Mouse (Mus musculus): ENCODE results near the gene Henmt1. TPM values are rescaled to one million over a fixed set of nuclear protein-coding genes. Genes with fewer than 3 reads are reported as not detected.

Henmt1 gene
- polyA plus RNA-seq, 1 experiment from 2014 or later = 0.20 TPM

DNA sequence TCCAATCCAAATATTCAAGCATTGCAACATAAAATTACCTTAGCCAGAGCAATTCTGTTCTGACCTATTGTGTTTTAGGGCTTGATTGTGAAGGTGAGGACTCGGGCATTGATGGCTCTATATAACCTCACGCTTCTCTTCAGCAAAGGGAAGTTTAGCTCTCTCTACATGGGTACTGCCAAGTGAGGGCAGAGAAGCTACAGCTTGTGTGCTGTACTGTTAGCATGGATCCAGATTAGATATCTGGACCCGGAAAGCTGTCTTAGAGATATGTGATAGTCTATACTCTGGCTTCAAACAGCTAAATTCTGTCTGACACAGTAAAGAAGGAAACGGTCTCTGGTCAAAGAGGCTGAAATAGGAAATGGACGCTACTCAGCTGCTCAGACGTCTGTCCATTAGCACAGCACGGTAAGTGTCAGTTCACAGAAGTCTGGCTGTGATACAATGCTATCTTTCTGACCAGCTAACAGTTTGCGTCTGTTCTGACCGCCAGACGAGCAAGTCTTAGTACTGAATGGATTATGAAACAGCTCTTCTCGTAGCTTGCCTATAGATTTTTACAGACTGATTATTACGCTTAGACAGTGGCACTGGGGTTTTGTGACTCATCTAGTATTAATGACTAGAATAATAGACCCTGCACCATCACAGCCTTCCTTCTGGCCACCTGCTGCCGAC is 34.4 kb downstream of the Henmt1 start:
- no peak overlapping the region for H3K9ac ChIP-seq
- H3K4me2 ChIP-seq = no peak overlapping the region
- no peak for ATAC-seq (ENCODE audit: insufficient number of reproducible peaks, low FRiP score)
- no peaks in the 10 kb centered on the region for H3K27me3 ChIP-seq (replicated peaks)
- no peak overlapping the region for H3K4me3 ChIP-seq
- peaks cover 37% of the 10 kb centered on the region for H3K36me3 ChIP-seq
- no peaks in the 10 kb centered on the region; the same call in 1 of the 2 replicates for H3K4me1 ChIP-seq (replicated peaks)
- WGBS = 61% methylated on average over 13 of the region's 13 CpGs
- H3K27ac ChIP-seq (ENCODE audit: poor library complexity, severe bottlenecking) = no peak overlapping the region
- no peaks in the 10 kb centered on the region for H3K9me3 ChIP-seq (replicated peaks)

DNA sequence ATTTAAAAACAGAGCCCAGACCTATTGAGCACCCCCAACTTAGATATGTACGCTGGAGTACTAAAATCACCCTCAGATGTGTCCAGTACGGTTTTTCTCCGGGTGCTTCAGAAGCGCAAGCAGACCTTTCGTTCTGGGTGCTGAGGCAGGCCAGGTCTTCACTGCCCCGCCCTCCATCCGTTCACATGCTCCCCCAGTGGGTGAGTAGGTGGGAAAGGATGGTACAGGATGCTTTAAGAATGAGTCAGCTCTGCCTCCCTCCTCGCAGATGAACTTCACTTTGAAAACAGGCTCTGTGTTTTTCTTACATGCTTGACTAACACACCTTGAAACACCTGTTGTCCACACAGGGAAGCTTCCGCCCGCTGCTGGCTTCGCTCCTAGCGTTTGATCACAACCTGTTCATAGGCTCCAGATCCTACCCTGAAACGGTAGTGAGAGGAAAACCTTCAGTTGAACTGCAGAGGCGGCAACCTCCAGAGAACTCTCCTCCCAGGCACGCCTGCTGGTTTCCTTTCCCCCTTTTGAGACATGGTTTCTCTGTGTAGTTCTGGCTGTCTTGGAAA is 35.3 kb downstream of the Henmt1 start:
- no peak overlapping the region for H3K4me3 ChIP-seq
- WGBS = 82% methylated on average over 15 of the region's 15 CpGs
- no peak overlapping the region for H3K9ac ChIP-seq
- no peaks in the 10 kb centered on the region for H3K27me3 ChIP-seq (replicated peaks)
- no peak overlapping the region for H3K27ac ChIP-seq (ENCODE audit: poor library complexity, severe bottlenecking)
- H3K9me3 ChIP-seq (replicated peaks) = no peaks in the 10 kb centered on the region
- no peak for ATAC-seq (ENCODE audit: insufficient number of reproducible peaks, low FRiP score)
- H3K4me2 ChIP-seq = no peak overlapping the region
- no peaks in the 10 kb centered on the region; the same call in 1 of the 2 replicates for H3K4me1 ChIP-seq (replicated peaks)
- peaks cover 45% of the 10 kb centered on the region for H3K36me3 ChIP-seq

DNA sequence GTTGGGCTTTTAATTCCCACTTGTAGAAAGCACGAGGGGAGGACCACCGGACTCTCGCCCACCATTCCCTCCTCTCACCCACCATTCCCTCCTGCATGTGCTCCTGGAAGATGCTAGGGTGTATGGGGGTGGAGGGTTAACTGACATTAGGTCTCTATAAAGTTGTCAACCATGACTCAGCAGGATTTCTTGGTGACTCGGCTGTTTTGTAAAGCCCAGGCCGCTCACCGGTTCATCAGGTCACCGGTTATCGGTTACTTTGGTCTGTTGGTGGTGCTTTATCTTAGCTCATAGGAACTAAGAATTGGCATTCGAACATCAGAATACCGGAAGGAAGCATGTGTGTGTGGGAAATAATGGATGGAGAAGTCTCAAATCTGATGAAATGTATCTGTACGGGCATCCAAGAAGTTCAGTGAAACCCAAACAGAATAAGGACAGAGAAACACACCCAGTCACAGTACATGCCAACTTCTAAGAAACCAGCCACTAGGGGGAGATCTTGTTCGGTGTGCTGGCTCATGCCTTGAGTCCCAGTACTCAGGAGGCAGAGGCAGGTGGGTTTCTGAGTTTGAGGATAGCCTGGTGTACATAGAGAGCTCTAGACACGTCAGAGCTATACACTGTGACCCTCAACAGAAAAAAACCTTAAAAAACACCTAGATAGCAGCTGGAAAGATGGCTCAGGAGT is 37.8 kb downstream of the Henmt1 start:
- H3K9me3 ChIP-seq (replicated peaks) = no peaks in the 10 kb centered on the region
- H3K27me3 ChIP-seq (replicated peaks) = no peaks in the 10 kb centered on the region
- H3K36me3 ChIP-seq = peaks cover 48% of the 10 kb centered on the region
- 92% methylated on average over 13 of the region's 13 CpGs for WGBS
- no peak overlapping the region for H3K4me2 ChIP-seq
- H3K4me1 ChIP-seq (replicated peaks) = no peaks in the 10 kb centered on the region; the same call in 1 of the 2 replicates
- no peak for ATAC-seq (ENCODE audit: insufficient number of reproducible peaks, low FRiP score)
- H3K9ac ChIP-seq = no peak overlapping the region
- H3K4me3 ChIP-seq = no peak overlapping the region
- H3K27ac ChIP-seq (ENCODE audit: poor library complexity, severe bottlenecking) = no peak overlapping the region

DNA sequence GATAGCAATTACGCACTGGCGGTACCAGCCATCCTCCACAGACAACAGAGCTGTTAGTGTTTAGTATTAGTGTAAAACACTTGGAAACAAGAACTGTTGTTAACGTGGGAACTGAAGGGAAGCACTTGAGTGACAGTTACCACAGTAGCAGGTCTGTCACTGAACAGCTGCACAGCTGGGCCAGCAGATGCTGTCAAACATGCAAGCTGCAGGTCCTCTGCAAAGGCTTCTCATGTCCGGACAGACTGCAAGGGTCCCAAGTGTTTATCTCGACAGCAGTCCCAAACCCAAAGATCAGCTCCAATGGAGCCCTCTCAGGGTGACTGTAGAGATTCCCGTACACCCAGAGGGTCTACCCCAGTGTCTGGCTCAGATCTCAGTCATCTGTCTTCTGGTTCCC is 42.3 kb downstream of the Henmt1 start:
- 65% methylated on average over 6 of the region's 6 CpGs for WGBS
- Histone ChIP-seq H3K4me3 (no peak overlapping the region), H3K4me1 (replicated peaks) (no peaks in the 10 kb centered on the region), H3K9ac (no peak overlapping the region), H3K27ac (ENCODE audit: poor library complexity, severe bottlenecking) (no peak overlapping the region), H3K9me3 (replicated peaks) (no peaks in the 10 kb centered on the region), H3K4me2 (no peak overlapping the region), H3K27me3 (replicated peaks) (no peaks in the 10 kb centered on the region), H3K36me3 (peaks cover 45% of the 10 kb centered on the region)
- no peak for ATAC-seq (ENCODE audit: insufficient number of reproducible peaks, low FRiP score)

DNA sequence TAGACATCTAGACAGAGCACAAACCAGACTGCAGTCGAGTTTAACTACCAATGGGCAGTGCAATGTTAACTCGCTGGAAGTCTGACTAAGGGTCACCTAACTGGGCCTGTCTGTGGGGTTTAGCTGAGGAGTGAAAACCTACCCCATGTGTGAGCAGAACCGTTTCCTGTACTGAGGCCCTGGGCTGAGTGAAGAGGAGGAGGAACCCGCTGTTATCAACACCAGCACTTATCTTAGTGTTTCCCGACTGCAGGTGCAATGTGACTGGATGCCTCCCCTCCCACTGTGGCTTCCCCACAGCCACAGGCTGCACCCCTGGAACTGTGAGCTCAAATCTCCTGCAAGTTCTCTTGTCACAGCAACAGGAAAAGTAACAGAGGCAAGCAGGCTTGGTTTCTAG is 44.3 kb downstream of the Henmt1 start:
- no peaks in the 10 kb centered on the region for H3K27me3 ChIP-seq (replicated peaks)
- no peak overlapping the region for H3K9ac ChIP-seq
- no peaks in the 10 kb centered on the region for H3K9me3 ChIP-seq (replicated peaks)
- 35% methylated on average over 5 of the region's 5 CpGs for WGBS
- H3K4me1 ChIP-seq (replicated peaks) = no peaks in the 10 kb centered on the region
- H3K27ac ChIP-seq (ENCODE audit: poor library complexity, severe bottlenecking) = no peak overlapping the region
- no peak for ATAC-seq (ENCODE audit: insufficient number of reproducible peaks, low FRiP score)
- peaks cover 30% of the 10 kb centered on the region for H3K36me3 ChIP-seq
- no peak overlapping the region for H3K4me2 ChIP-seq
- no peak overlapping the region for H3K4me3 ChIP-seq

DNA sequence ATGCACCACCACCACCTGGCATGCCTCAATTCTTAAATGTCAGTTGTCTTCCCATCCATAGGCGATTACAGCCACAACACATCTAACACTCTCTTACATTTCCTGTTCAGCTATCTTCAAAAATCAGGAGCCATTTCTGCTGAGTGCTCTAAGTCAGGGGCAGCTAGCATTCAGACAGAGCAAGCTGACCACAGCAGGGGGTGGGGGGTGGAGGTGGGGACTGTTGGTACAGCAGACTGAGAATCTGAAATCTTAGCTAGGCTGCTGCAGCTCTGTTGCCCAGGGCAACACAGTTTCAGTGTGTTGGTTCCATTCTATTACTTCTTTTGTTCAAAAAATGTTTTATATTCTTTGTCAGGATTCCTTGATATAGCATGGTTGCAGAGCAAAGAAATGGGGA is 46.9 kb downstream of the Henmt1 start:
- H3K27ac ChIP-seq (ENCODE audit: poor library complexity, severe bottlenecking) = no peak overlapping the region
- H3K9me3 ChIP-seq (replicated peaks) = no peaks in the 10 kb centered on the region
- H3K4me1 ChIP-seq (replicated peaks) = no peaks in the 10 kb centered on the region
- no peaks in the 10 kb centered on the region for H3K27me3 ChIP-seq (replicated peaks)
- H3K36me3 ChIP-seq = peaks cover 26% of the 10 kb centered on the region
- H3K4me3 ChIP-seq = no peak overlapping the region
- no peak overlapping the region for H3K4me2 ChIP-seq
- H3K9ac ChIP-seq = no peak overlapping the region
- ATAC-seq (ENCODE audit: insufficient number of reproducible peaks, low FRiP score) = no peak
- 56% methylated on average over 1 of the region's 1 CpGs for WGBS

DNA sequence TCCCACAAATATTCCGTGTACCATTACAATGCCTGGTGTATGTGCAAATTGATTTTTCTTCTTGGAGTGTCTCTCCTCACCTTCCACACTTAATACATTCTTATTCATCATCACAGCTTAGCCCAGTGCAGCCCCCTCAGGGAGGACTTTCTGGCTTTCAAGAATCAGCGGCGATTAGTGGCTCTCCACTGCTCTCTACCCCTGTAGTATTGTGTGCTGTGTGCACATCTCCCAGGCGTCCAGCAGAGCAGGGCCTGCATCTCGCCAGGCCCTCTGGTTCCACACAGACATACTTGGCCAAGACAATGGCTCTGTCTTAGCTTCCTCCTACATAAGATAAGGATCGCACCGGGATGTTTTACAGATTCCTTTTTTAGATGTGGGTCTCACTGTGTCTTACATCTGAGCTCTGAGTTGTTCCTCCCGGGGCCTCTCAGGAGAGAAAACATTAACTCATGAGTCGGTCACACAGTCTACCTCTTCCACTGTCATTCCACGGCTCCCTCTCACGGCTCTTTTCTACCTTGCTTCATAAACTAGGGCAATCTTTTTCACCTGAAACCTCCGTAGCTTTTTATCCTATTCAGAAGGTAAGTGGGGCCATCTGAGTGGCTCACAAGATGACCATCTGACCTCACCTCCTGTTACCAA is 47.5 kb downstream of the Henmt1 start:
- no peak for ATAC-seq (ENCODE audit: insufficient number of reproducible peaks, low FRiP score)
- Histone ChIP-seq H3K9ac (no peak overlapping the region), H3K27me3 (replicated peaks) (no peaks in the 10 kb centered on the region), H3K4me3 (no peak overlapping the region), H3K4me2 (no peak overlapping the region), H3K4me1 (replicated peaks) (no peaks in the 10 kb centered on the region), H3K27ac (ENCODE audit: poor library complexity, severe bottlenecking) (no peak overlapping the region), H3K36me3 (peaks cover 32% of the 10 kb centered on the region), H3K9me3 (replicated peaks) (no peaks in the 10 kb centered on the region)
- WGBS = 74% methylated on average over 12 of the region's 12 CpGs

DNA sequence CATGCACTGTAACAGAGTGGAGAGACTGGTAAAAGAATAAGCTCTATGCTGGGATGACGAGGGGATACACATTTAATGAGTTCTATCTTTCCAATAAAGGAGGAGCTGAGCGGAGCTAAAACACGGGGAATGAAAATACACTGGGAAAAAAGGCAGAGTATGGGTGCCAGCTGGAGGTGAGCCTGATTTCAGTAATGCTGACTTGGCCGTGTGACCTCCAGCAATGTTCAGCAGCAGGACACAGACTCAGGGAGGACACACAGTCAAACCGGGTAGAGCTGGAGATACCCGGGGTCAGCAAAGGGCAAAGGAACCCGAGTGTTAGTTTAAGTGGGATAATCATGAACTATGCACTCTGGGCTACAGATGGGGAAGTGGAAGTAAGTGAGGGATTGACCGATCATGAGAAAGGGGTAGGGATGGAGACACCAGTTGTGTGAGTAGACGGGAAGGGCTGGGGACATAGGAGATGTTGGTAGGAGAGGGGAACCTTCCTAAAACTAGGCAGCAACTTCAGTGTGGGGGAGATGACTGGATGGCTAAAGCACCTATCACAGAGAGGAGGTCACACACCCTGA is 50.4 kb downstream of the Henmt1 start:
- Histone ChIP-seq H3K4me1 (replicated peaks) (no peaks in the 10 kb centered on the region), H3K9me3 (replicated peaks) (no peaks in the 10 kb centered on the region), H3K4me2 (no peak overlapping the region), H3K36me3 (peaks cover 38% of the 10 kb centered on the region), H3K27me3 (replicated peaks) (no peaks in the 10 kb centered on the region), H3K27ac (ENCODE audit: poor library complexity, severe bottlenecking) (no peak overlapping the region), H3K9ac (no peak overlapping the region), H3K4me3 (no peak overlapping the region)
- ATAC-seq (ENCODE audit: insufficient number of reproducible peaks, low FRiP score) = no peak
- 77% methylated on average over 9 of the region's 9 CpGs for WGBS

DNA sequence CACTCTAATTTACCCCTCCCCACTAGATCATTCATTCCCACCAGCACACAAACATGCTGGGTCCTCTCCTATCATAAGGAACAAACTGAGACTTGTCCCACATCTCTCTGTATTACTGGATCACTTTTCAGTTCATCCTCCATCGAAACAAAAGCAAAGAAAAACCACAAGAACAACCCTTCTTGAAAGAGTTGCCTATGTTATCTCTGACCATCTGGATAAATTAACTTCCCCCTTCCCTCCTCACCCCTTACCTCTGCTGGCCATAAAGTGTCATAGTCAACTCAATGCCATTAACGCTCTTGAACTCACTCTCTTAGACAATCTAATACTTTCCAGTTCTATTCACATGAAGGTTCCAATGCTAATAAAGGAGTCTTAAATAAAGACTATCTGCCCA is 54.8 kb downstream of the Henmt1 start:
- WGBS = 85% methylated on average over 2 of the region's 2 CpGs
- H3K27ac ChIP-seq (ENCODE audit: poor library complexity, severe bottlenecking) = no peak overlapping the region
- H3K9ac ChIP-seq = no peak overlapping the region
- H3K36me3 ChIP-seq = peaks cover 27% of the 10 kb centered on the region
- H3K4me3 ChIP-seq = no peak overlapping the region
- no peaks in the 10 kb centered on the region for H3K9me3 ChIP-seq (replicated peaks)
- no peaks in the 10 kb centered on the region for H3K27me3 ChIP-seq (replicated peaks)
- ATAC-seq (ENCODE audit: insufficient number of reproducible peaks, low FRiP score) = no peak
- no peak overlapping the region for H3K4me2 ChIP-seq
- peaks cover 4% of the 10 kb centered on the region; the same call in 1 of the 2 replicates for H3K4me1 ChIP-seq (replicated peaks)

DNA sequence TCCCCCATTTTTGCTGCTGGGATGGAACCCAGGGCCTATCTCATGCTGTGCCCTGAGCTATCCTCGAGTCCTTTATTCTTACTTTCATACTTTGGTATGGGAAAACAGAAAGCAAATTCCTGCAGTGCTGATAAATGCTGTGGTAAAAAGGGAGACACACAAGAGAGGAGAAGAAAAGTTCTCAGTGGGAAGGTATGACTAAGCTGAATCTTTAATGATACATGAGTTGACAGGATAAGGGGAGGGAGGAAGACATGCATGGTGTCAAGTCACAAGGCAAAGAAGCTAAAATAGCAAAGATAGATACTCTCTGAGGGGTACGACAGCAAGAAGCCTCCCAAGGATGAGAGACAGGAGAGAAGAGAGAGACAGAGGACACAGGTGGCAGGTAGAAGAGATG is 55.7 kb downstream of the Henmt1 start:
- peaks cover 27% of the 10 kb centered on the region for H3K36me3 ChIP-seq
- no peak for ATAC-seq (ENCODE audit: insufficient number of reproducible peaks, low FRiP score)
- H3K4me1 ChIP-seq (replicated peaks) = peaks cover 4% of the 10 kb centered on the region; the same call in 1 of the 2 replicates
- no peaks in the 10 kb centered on the region for H3K9me3 ChIP-seq (replicated peaks)
- H3K4me3 ChIP-seq = no peak overlapping the region
- WGBS = 66% methylated on average over 2 of the region's 2 CpGs
- H3K27ac ChIP-seq (ENCODE audit: poor library complexity, severe bottlenecking) = no peak overlapping the region
- H3K4me2 ChIP-seq = no peak overlapping the region
- no peak overlapping the region for H3K9ac ChIP-seq
- H3K27me3 ChIP-seq (replicated peaks) = no peaks in the 10 kb centered on the region

DNA sequence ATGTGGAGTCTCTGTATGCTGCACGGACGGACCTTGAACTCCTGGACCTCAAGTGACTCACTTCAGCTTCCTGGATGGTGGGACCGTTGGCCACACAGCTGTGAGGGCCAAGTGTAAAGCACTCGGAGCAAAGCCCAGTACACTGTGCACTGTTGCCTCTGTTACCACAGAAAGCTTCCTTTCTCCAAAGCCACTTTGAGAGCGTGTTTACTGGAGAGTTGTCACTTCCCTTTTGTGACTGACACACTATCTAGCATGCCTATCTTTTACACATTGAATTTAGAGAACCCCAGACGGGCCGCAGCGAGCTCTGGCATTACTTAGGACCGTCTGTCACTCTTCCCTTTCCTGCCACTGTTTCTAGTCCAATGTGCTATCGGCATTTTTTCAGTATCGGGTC is 57.6 kb downstream of the Henmt1 start:
- Histone ChIP-seq H3K9ac (no peak overlapping the region), H3K27me3 (replicated peaks) (no peaks in the 10 kb centered on the region), H3K4me2 (peak overlapping the region; percentile 31; the same call in 1 of the 2 replicates), H3K9me3 (replicated peaks) (no peaks in the 10 kb centered on the region), H3K36me3 (peaks cover 25% of the 10 kb centered on the region), H3K27ac (ENCODE audit: poor library complexity, severe bottlenecking) (0 out of 2 replicates have a peak overlapping the region, but pooled peaks have one; percentile 21), H3K4me1 (replicated peaks) (peaks cover 4% of the 10 kb centered on the region; the same call in 1 of the 2 replicates), H3K4me3 (no peak overlapping the region)
- ATAC-seq (ENCODE audit: insufficient number of reproducible peaks, low FRiP score) = peak; percentile 33; the same call in 1 of the 2 replicates
- 34% methylated on average over 11 of the region's 11 CpGs for WGBS

All from heart, embryonic 12.5 days (tissue).